Mouse (Mus musculus) hindbrain, embryonic 10.5 days (tissue): ENCODE measurements around the gene Ift52. TPM values are rescaled to one million over a fixed set of nuclear protein-coding genes. Genes with fewer than 3 reads are reported as not detected.

Experiments
- DNase-seq: peaks from one replicate; pipeline ENCODE4 v3.0.0-alpha.2; 2017; ENCODE audit warnings: low spot score
- H3K27ac ChIP-seq: fragments of 300-500 bp; sonication (generic); 2 replicates; pipeline ENCODE4 v1.5.1; 2016; ENCODE audit warnings: mild to moderate bottlenecking, moderate library complexity
- H3K27me3 ChIP-seq: fragments of 300-500 bp; sonication (generic); 2 replicates; pipeline ENCODE4 v1.6.1; 2016; ENCODE audit warnings: mild to moderate bottlenecking; ENCODE audit not compliant: poor library complexity, insufficient read depth, severe bottlenecking
- H3K36me3 ChIP-seq: fragments of 300-500 bp; sonication (generic); 2 replicates; pipeline ENCODE4 v1.6.1; 2016; ENCODE audit warnings: mild to moderate bottlenecking, moderate library complexity
- H3K4me1 ChIP-seq: fragments of 300-500 bp; sonication (generic); replicated peaks from 2 replicates; pipeline ENCODE4 v1.6.1; 2016; ENCODE audit warnings: mild to moderate bottlenecking
- H3K4me3 ChIP-seq: fragments of 300-500 bp; sonication (generic); 2 replicates; pipeline ENCODE4 v1.5.1; 2016; ENCODE audit warnings: mild to moderate bottlenecking, moderate library complexity
- H3K9me3 ChIP-seq: fragments of 300-500 bp; sonication (generic); 2 replicates; pipeline ENCODE4 v1.6.1; 2016; ENCODE audit warnings: mild to moderate bottlenecking, moderate library complexity
- WGBS: fragments of 180-500 bp; shearing (Covaris S2); methylation state at CpG from one replicate; pipeline ENCODE4 v1.1.7; 2016; 5-methylcytosine and 5-hydroxymethylcytosine counted together
- polyA plus RNA-seq: library from polyadenylated mRNA; unstranded; fragments of >200 nt; fragmentation: Nextera tagmentation; extraction: Ambion mirVana; gene quantifications from 2 replicates; pipeline ENCODE4 v1.2.1, GENCODE M21; 2016

Ift52 gene
- polyA plus RNA-seq, 1 experiment from 2014 or later: 55.1 TPM

GRCm38 (mm10) chr2:162988235-162988634 is 28.9 kb upstream of the Ift52 start:
- no peaks in the 10 kb centered on the region for H3K36me3 ChIP-seq
- 0 out of 2 replicates have a peak, but pooled peaks cover 6% of the 10 kb centered on the region for H3K27me3 ChIP-seq
- H3K27ac ChIP-seq: no peak overlapping the region
- H3K4me3 ChIP-seq: no peak overlapping the region
- 0 out of 2 replicates have a peak, but pooled peaks cover 5% of the 10 kb centered on the region for H3K4me1 ChIP-seq
- 86% methylated on average over 4 of the region's 4 CpGs for WGBS
- DNase-seq: no peak
- H3K9me3 ChIP-seq: no peaks in the 10 kb centered on the region

GRCm38 (mm10) chr2:162991394-162992083 is 25.6 kb upstream of the Ift52 start:
- Histone ChIP-seq H3K4me1 (0 out of 2 replicates have a peak, but pooled peaks cover 5% of the 10 kb centered on the region), H3K9me3 (no peaks in the 10 kb centered on the region), H3K36me3 (no peaks in the 10 kb centered on the region), H3K27me3 (0 out of 2 replicates have a peak, but pooled peaks cover 6% of the 10 kb centered on the region), H3K4me3 (no peak overlapping the region), H3K27ac (no peak overlapping the region; the same call in 1 of the 2 replicates)
- WGBS: 39% methylated on average over 6 of the region's 6 CpGs
- DNase-seq: no peak

DNA sequence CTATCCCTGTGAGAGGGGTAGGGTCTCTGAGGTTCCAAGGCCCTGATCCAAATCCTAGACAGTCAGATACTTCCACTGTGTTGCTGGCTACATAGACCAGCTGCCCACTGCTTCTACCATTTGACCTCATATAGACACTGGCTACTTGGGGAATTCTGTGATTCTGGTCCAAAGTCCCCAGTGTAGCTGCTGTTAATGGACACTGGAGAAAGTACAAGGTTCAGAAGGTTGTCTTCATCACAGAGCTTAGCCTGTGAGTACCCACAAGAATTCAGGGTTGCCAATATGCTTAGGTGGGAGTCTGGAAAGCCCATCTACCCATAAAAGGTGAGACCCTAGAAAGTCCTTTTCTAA is 25.1 kb upstream of the Ift52 start:
- Histone ChIP-seq H3K27ac (no peak overlapping the region), H3K27me3 (0 out of 2 replicates have a peak, but pooled peaks cover 3% of the 10 kb centered on the region), H3K4me3 (no peak overlapping the region), H3K9me3 (no peaks in the 10 kb centered on the region), H3K4me1 (0 out of 2 replicates have a peak, but pooled peaks cover 5% of the 10 kb centered on the region), H3K36me3 (no peaks in the 10 kb centered on the region)
- no peak for DNase-seq

DNA sequence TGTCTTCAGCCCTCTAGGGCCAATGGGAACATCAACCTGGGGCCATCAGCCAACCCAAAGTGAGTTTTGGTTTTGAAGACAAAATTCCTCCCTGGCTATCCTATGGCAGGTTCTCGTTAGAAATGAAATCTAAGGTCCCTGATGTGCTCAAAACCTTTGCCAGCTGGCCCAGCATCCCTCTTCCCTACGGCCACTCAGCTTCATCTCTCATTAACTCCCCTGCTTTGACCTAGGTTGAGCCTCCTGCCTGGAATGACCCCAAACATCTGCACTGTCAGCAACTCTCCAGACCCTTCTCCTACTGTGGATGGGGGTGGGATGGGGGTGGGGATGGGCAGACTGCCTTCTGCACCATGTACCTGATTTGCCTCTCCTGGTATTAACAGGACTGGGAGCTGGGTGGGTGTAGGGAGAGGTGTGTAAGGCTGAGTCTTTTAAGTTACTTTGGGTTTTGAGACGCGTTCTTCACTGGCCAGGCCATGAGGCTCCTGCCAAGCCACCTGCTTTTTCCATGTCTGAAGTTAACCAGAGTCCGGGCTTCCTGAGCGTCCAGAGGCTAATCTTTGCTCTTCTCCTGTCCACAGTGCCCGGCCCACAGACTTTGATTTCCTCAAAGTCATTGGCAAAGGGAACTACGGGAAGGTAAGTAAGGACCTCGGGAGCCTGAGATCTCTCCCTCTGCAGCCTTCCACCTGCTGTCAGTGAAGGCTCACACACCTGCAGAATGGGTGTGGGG is 23.1 kb upstream of the Ift52 start:
- Histone ChIP-seq H3K4me1 (peaks cover 5% of the 10 kb centered on the region; the same call in 1 of the 2 replicates), H3K9me3 (no peaks in the 10 kb centered on the region), H3K27ac (no peak overlapping the region), H3K4me3 (no peak overlapping the region), H3K36me3 (no peaks in the 10 kb centered on the region), H3K27me3 (no peaks in the 10 kb centered on the region)
- WGBS: 79% methylated on average over 9 of the region's 9 CpGs
- no peak for DNase-seq

DNA sequence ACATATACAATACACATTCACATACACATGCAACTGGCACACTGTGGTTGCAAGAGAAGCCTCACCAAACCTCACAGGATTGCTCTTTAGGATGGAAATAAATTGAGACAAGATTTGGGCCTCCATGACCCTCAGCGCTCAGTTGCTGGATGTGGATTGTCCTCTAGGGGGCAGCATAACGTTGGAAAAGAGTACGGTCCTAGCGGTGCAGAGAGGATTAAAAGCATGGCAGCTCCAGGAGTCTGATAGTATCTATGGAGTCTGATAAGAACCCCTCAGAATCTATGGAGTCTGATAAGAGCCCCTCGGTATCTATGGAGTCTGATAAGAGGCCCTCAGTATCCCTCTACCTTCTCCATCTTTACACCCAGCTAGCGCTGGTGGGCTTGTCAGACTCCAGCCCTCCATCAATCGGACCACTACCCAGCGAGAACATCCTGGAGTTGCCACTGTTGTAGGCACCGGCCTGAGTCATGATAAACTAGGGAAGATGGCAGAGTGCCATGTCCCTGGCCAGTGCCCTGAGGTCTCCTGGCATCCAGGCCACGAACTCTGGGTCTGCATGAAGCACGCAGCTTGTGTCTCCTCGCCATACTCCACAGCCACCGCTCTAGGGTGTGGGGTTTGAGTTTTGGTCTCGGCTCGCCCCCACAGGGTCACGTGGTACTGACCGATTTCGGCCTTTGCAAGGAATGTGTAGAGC is 18.5 kb upstream of the Ift52 start:
- Histone ChIP-seq H3K4me1 (no peaks in the 10 kb centered on the region; the same call in 1 of the 2 replicates), H3K27ac (no peak overlapping the region), H3K9me3 (no peaks in the 10 kb centered on the region), H3K36me3 (no peaks in the 10 kb centered on the region), H3K4me3 (peak overlapping the region; percentile 39), H3K27me3 (no peaks in the 10 kb centered on the region)
- WGBS: 26% methylated on average over 18 of the region's 18 CpGs
- DNase-seq: peak; percentile 73

- Histone ChIP-seq H3K36me3 (no peaks in the 10 kb centered on the region), H3K27me3 (no peaks in the 10 kb centered on the region), H3K4me3 (no peak overlapping the region), H3K4me1 (no peaks in the 10 kb centered on the region; the same call in 1 of the 2 replicates), H3K9me3 (no peaks in the 10 kb centered on the region), H3K27ac (no peak overlapping the region)
- 29% methylated on average over 3 of the region's 3 CpGs for WGBS
- peak; percentile 42 for DNase-seq
Measured at GRCm38 (mm10) chr2:162999744-163000143, 17.4 kb upstream of the Ift52 start.

GRCm38 (mm10) chr2:163001071-163001470 is 16.1 kb upstream of the Ift52 start:
- Histone ChIP-seq H3K27ac (no peak overlapping the region), H3K4me1 (no peaks in the 10 kb centered on the region; the same call in 1 of the 2 replicates), H3K4me3 (no peak overlapping the region), H3K9me3 (no peaks in the 10 kb centered on the region), H3K36me3 (no peaks in the 10 kb centered on the region), H3K27me3 (no peaks in the 10 kb centered on the region)
- 96% methylated on average over 1 of the region's 1 CpGs for WGBS
- DNase-seq: no peak

GRCm38 (mm10) chr2:163007299-163007698 is 9.9 kb upstream of the Ift52 start:
- Histone ChIP-seq H3K36me3 (no peaks in the 10 kb centered on the region), H3K27ac (no peak overlapping the region), H3K4me1 (no peaks in the 10 kb centered on the region), H3K9me3 (no peaks in the 10 kb centered on the region), H3K4me3 (no peak overlapping the region), H3K27me3 (no peaks in the 10 kb centered on the region)
- DNase-seq: no peak
- 85% methylated on average over 4 of the region's 4 CpGs for WGBS

DNA sequence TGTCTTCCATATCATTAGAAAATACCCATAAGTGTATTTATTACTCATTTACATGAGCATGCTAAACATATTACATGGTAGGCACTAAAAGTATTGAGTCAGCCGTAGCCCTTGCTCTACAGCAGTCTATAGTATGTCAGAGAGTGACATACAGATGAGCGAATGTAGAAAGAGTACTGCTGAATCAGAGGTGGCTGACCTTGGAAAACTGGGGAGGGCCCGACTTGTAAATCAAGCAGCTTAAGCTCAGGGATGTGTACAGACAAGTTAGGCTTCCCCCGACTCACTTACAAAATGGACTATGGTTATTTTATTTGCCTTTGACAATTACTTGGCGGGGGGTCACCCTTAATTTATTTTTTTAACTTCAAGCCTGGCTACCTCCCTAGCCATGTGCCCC is 14.1 kb downstream of the Ift52 start:
- H3K27me3 ChIP-seq: no peaks in the 10 kb centered on the region
- H3K9me3 ChIP-seq: no peaks in the 10 kb centered on the region
- no peak overlapping the region for H3K27ac ChIP-seq
- no peaks in the 10 kb centered on the region for H3K4me1 ChIP-seq
- H3K36me3 ChIP-seq: peaks cover 96% of the 10 kb centered on the region
- no peak overlapping the region for H3K4me3 ChIP-seq
- DNase-seq: no peak
- 94% methylated on average over 5 of the region's 5 CpGs for WGBS

DNA sequence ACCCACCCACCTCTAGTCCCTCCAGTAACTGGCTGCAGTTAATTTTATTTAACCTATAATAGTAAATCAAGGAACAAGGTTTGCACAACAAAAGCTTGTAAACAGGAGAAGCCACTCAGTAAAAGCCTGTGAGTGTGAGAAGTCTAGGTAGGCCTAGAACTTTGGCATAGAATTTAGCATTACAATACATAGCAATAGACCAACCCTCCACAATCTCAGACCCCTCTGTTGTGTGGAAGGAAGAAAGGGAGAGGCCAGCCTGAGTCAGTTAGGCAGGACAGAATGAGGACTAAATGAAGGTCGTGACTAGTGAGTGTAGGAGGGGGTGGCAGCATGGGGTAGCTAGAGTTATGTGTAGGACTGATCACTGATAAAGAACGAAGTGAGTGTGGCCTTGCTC is 14.6 kb downstream of the Ift52 start:
- no peak overlapping the region for H3K4me3 ChIP-seq
- WGBS: 90% methylated on average over 2 of the region's 2 CpGs
- no peak for DNase-seq
- no peaks in the 10 kb centered on the region for H3K27me3 ChIP-seq
- no peaks in the 10 kb centered on the region for H3K9me3 ChIP-seq
- no peak overlapping the region for H3K27ac ChIP-seq
- no peaks in the 10 kb centered on the region for H3K4me1 ChIP-seq
- peaks cover 96% of the 10 kb centered on the region for H3K36me3 ChIP-seq

- Histone ChIP-seq H3K9me3 (no peaks in the 10 kb centered on the region), H3K36me3 (peaks cover 96% of the 10 kb centered on the region), H3K4me3 (no peak overlapping the region), H3K4me1 (no peaks in the 10 kb centered on the region), H3K27me3 (no peaks in the 10 kb centered on the region), H3K27ac (no peak overlapping the region)
- 54% methylated on average over 4 of the region's 4 CpGs for WGBS
- no peak for DNase-seq
Measured at GRCm38 (mm10) chr2:163032622-163033021, 15.5 kb downstream of the Ift52 start.

DNA sequence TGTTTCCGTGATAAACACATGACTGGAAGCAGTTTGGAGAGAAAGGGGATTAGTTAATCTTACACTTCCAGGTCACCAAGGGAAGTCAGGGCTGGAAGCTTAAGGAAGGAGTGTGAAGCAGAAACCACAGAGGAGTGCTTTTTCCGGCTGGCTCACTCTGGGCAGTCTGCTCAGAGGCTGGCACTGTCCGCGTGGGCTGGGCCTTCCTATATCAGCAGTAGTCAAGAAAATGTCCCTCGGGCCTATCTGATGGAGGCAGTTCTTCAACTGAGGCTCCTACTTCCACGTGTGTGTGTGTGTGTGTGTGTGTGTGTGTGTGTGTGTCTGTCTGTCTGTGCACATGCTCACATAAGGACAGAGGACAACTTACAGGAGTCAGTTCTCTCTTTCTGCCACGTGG is 22.8 kb downstream of the Ift52 start:
- no peak for DNase-seq
- peaks cover 93% of the 10 kb centered on the region for H3K36me3 ChIP-seq
- 88% methylated on average over 7 of the region's 7 CpGs for WGBS
- H3K9me3 ChIP-seq: no peaks in the 10 kb centered on the region
- no peak overlapping the region for H3K4me3 ChIP-seq
- no peaks in the 10 kb centered on the region for H3K4me1 ChIP-seq
- H3K27ac ChIP-seq: no peak overlapping the region
- no peaks in the 10 kb centered on the region for H3K27me3 ChIP-seq

- no peaks in the 10 kb centered on the region for H3K27me3 ChIP-seq
- no peak overlapping the region for H3K27ac ChIP-seq
- no peak overlapping the region for H3K4me3 ChIP-seq
- 4% methylated on average over 10 of the region's 10 CpGs for WGBS
- no peaks in the 10 kb centered on the region for H3K9me3 ChIP-seq
- DNase-seq: peak; percentile 70
- H3K36me3 ChIP-seq: peaks cover 50% of the 10 kb centered on the region
- H3K4me1 ChIP-seq: peaks cover 9% of the 10 kb centered on the region; the same call in 1 of the 2 replicates
Measured at GRCm38 (mm10) chr2:163048125-163048524, 31.0 kb downstream of the Ift52 start.
